Mouse (Mus musculus) retina, postnatal 1 day (tissue): ENCODE data around the gene Setd6.
A peak's percentile ranks its signal among the peaks of the same experiment; 100 is the strongest.

ENCODE experiments used
- DNase-seq: peaks from one replicate; pipeline ENCODE4 v3.0.0-alpha.2; 2012

Setd6 gene

GRCm38 (mm10) chr8:95715676-95716531 is at the start of gene Setd6:
TSS of gene Setd6 (plus strand) at chr8:95715881.
- peak; percentile 92 for DNase-seq

DNA sequence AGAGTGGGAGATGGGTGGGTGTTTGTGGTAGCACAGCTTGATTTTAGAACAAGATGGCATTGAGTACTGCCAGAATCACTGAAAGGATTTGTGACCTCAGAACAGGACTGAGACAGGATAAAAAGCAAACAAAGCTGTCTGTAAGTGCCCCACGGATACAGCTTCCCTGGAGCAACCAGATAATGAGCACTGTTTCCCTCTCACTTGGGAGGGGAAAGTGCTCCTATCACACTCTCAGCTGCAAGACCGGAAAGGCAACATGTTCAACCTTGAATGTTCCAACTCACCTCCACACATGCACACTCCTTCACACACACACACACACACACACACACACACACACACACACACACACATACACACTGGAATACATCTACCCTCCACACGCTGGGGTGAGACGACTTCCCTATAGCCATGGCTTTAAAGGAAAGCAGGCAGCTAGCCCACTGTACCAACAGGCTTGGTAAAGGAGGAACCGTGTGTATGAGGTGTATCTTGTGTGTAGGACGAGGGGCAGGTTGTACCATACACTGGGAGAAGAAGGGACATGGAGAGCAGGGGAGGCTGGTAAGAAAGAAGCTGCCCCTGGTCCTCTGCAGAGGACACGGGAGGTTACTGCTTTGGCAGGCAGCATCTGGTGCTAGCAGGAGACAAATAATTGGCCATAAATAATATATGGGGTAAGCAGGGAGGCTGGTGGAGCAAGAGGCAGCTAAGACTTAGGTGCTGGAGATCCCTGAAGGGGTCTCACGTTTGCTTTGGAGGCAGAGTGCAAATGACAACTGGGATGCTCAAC is 47.3 kb upstream of the Setd6 start:
- DNase-seq, result no peak

- DNase-seq, result no peak
Observed at GRCm38 (mm10) chr8:95669967-95670366, 45.7 kb upstream of the Setd6 start.

- DNase-seq, result no peak
Observed at GRCm38 (mm10) chr8:95671861-95672260, 43.8 kb upstream of the Setd6 start.

DNA sequence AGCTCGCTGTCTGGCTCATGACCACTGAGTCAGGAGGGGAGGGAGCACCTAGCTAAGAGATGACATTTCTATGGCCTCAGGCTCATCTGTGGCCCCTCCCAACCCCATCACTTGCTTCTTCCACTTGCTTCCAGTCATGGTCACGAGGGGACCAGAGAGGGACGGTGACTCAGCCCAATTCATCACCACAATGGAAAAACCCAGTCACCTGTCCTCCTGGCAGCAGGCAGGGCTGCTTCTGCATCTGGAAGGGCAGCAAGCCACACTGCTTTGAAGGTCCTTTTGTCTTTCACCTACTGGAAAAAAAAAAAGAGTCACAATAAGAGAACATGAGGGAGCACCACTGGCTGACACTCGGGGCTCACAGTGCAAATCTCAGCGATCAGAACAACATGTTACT is 42.9 kb upstream of the Setd6 start:
- no peak for DNase-seq

DNA sequence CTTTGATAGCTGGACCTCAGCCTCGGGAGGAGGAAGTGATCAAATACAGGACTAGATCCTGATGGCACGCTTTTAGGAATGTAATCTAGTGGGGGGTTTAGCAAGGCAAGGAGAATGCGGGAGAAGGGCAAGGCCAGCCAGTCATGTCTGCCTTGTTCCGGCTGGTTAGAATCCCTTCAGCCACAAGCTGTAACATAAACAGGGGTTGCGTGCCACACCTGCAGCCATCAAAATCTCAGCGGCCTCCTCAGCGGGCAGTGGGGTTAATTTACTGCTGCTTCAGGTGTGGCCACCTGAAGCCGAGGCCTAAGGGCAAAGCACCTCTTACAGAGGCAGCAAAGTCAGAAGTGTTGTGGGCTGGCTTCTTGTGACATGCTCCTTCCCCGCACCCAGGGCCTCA is 39.0 kb upstream of the Setd6 start, which contains the start of gene Ndrg4:
TSS of gene Ndrg4 (plus strand) at position 350 of the 400 bp plus-strand sequence.
- no peak for DNase-seq

DNA sequence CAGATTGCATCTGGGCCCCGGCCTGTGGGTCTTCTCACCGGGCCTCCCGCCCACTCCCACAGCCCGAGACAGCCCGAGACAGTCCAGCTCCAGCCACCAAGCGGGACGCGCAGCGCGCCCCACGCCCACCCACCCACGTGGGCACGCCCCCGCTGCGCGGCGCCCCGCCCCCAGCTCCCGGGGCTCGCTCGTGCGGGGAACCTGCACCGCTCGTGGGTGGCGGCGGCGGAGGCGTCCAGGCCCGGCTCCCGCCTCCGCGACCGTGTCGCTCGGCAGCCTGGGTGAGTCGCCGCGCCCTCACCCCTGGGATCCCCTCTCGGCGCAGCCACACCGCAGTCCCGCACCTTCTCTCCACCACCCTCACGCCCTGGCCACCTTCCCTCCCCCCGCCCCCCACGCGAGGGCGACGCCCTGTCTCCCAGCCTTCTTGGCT is 38.1 kb upstream of the Setd6 start:
- DNase-seq, result peak; percentile 66

DNA sequence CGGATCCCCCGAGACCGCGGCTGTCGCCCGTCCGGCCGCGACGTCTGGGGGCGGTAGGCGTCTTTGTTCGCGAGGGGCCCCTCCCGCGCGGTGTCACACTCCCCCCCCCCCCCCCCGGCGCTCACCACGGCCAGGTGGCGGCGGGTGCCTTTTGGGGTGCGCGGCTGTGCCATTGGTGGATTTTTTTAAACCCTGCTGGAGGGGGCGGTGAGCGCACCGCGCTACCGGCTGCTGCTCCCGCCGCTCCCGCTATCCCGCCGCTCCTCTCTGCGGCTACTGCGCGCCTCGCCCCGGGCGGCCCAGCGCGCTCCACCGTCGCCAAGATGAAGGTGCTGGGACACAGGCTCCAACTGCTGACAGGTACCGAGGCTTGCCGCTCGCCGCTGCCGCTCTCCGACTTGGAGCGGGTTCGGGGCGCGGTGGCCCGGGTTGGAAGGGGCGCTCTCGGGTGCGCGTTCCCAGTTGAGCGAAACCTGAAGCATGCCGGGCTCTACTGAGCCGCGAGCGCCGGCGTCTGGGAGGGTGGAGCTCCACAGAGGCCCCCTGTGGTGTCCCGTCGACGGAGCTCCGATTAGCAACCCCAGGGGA is 37.6 kb upstream of the Setd6 start:
- peak; percentile 55 for DNase-seq

DNA sequence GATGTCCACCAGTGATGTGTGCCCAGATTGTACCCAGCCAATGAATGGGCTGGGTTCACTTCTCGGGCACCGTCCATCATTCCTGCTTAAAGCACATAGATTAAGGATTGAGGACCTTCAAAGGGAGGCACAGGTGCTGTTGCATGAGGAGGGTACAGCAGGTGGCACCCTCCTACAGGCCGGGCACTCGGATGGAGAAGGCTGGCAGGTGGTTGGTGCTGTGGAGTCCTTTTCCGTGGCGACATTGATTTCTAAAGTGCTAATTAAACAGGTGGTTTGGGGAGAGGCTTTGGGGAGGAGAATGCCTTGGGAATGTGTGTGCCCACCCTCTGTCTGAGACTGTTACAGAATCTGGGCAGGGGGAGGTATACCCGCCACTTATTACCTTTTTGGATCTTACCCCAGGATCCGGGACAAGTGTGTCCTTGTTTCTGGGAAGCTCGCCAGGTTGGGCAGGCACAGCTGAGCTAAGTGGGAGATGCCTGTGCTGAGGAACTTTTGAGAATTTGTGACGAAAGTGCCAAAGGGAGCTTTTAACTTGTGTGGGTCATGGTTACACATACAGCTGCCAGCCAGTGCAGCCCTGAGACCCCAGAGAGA is 27.5 kb upstream of the Setd6 start:
- no peak for DNase-seq

DNA sequence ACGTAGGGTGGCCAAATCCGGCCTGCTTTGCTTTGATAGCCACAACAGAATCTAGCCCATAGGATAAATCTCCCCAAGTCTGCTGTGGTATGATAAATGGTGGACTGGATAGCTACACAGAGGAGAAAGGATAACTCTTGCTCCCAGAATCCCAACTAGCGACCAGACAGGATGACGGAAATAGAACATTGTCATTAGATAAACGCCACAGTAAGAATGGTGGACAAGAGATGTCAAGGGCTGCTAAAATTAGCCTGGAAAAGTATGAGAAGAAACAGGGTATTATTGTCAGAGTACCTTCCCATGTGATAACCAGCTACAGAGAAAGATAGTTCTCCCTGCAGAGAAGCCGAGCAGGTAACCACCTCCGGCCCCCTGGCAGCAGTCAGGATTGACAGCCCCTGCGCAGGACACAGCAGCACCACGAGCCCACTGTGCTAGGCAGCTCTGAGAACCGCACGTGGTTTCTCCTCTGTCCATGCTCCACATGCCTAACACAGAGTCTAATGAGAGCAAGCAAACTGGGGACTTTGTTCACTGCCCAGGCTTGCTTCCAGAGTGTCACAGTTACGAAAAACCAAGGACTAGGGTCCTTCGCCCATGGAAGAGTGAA is 24.6 kb upstream of the Setd6 start:
- no peak for DNase-seq

GRCm38 (mm10) chr8:95694631-95695030 is 21.1 kb upstream of the Setd6 start:
- DNase-seq, result no peak

DNA sequence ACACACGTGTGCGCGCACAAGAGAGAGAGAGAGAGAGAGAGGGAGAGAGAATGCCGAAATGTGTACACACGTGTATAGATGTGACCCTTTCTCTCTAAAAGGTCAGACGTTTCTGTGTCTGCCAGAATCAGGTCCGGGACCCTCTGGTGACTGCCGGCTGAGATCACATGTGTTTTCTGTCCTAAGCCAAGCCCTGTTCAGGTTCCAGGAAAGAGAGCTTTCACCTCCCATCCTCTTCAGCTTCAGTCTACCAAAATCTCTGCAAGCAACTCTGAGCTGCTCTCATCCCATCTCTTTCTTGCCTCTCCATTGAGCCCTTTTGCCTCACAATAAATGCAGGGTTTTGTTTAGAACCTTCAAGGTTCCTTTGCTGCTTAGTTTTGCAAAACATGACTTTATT is 19.0 kb upstream of the Setd6 start:
- no peak for DNase-seq

GRCm38 (mm10) chr8:95697128-95697527 is 18.6 kb upstream of the Setd6 start:
- peak; percentile 93 for DNase-seq

DNA sequence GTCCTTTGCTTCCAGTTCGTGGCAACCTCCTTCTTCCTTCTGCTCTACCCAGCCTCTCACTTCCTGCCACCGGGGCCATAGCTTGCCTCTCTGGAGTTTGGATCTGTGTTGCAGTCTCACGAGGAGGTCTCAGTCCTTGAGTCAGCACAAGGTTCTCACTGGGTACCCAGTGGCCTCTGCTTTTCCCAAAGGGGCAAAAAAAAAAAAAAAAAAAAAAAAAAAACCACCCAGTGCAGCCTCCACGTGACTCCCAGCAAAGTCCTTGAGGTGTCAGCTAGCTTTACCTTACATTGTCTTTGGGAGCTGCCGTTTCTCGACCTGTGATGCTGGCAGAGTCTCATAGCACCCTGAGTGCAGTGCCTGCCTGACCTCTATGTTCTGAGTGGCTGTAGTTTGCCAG is 17.5 kb upstream of the Setd6 start:
- no peak for DNase-seq

- DNase-seq, result peak; percentile 82
Observed at GRCm38 (mm10) chr8:95700282-95700681, 15.4 kb upstream of the Setd6 start.

DNA sequence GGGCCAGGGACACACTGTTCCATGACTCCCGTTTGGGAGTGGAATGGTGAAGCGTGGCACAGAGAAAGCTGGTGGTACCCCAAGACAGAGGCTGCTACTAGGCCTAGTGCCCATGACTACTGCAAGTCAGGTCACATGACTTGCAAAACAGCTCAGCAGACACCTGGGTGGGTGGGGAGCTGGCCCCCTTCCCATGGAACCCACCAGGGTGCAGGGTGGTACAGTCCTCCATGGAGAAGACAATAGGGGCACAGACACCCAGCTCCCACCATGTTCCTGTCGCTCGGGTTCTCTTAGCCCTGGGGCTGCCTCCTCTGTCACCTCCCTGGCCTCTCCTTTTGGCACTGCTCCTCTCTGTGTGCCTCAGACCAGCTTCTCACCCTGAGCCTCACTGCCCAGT is 13.9 kb upstream of the Setd6 start:
- DNase-seq, result no peak

- DNase-seq, result peak; percentile 95
Observed at GRCm38 (mm10) chr8:95702480-95703446, 12.9 kb upstream of the Setd6 start.

- peak; percentile 92 for DNase-seq
Observed at GRCm38 (mm10) chr8:95703461-95704260, 12.0 kb upstream of the Setd6 start.

GRCm38 (mm10) chr8:95704538-95704937 is 11.1 kb upstream of the Setd6 start:
- DNase-seq, result no peak

DNA sequence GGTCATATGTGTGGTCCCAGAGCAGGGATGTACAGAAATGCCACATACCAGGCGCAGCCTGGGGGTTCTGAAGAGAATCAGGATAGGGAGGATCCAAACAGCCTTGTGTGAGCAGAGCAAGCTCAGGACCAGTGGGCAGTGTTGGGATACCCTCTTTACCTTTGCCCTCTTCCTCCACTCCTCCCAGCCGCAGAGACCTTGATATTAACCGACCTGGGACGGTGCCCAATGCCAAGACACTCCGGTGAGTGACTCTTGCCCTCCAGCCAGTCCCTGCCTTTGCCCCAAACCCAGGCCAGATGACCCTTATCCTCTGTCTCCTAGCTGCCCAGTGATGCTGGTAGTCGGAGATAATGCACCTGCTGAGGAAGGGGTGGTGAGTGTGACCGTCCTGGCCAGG is 6.1 kb upstream of the Setd6 start:
- no peak for DNase-seq

- no peak for DNase-seq
Observed at GRCm38 (mm10) chr8:95711029-95711428, 4.7 kb upstream of the Setd6 start.
